Mouse (Mus musculus) testis, postnatal 14 days (tissue): ENCODE results near the gene Trim42.
A peak's percentile ranks its signal among the peaks of the same experiment; 100 is the strongest.

Source experiments
- DNase-seq: peaks from one replicate; pipeline ENCODE4 v3.0.0; 2021; ENCODE audit warnings: low spot score

The Trim42 gene

DNA sequence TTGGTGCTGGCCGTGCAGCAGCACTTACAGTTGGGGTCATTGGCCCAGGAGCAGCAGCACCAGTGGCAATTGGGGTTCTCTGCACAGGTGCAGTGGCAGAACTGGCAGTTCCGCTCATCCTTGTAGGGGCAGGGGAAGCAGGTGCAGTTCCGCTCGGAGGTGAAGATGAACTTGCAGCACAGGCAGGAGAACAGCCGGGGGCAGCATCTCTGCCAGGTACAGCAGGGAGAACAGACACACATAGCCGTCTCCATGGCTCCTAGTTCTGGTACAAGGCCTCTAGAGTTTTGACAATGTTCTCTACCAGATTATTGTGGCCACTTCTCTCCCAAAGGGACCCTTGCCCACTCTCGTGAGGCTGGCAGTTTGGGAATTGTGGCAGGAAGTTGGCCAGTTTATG is at the start of gene Trim42:
Gene Trim42 (minus strand): TSS at position 368 of the 400 bp plus-strand sequence.
- DNase-seq: no peak

DNA sequence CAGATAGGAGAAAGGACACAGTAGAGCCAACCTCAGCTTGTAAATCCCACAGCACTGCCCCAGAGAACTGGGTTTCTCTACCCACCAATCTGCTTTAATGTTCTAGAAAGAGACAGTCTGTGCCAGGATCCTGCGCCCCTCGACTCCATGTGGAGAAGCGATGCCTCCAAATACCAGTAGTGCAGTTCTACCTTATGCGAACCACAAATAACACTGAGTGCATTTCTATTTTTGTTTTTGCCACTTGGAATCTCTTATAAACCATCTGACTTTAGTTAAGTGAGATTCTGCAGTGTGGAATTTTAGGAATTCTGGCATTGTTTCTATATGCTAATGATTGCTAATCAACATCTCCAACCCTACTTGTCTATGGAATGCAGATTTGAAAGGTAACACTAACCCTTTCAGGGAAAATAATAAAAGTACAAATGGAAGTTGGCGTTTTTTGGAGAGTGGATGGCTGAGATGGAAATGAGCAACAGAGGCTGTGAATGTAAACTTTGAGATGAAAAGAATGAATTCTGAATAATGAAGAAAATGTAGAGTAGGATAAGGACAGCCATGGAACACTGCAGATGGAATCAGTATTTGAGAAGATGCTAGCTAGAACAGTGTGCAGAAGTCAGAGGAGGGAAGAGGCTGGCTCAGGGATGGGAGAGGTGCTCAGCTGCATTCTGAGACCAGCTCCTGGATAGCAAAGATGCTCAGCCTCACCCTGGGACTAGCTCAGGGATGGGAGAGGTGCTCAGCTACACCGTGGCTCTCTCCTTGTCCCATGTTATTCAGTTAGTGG is 45.3 kb upstream of the Trim42 start:
- no peak for DNase-seq

DNA sequence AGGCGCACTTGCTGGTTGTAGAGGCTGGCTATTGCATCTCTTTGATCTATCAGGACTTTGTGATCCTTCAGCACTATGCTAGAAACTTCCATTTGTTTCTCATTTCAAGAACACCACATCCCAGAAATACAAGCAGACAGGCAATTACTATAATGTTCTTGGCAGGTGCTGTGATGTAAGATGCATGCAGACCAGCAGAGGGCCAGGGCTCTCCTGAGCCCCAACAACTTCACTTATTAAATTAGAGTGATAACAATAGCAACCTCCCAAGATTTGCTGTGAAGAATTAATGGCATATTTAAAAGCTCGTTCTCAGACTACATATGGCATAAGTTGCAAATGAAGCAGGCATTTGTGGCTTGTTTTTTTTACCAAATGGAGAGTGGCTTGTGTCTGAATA is 38.4 kb upstream of the Trim42 start:
- DNase-seq: no peak

DNA sequence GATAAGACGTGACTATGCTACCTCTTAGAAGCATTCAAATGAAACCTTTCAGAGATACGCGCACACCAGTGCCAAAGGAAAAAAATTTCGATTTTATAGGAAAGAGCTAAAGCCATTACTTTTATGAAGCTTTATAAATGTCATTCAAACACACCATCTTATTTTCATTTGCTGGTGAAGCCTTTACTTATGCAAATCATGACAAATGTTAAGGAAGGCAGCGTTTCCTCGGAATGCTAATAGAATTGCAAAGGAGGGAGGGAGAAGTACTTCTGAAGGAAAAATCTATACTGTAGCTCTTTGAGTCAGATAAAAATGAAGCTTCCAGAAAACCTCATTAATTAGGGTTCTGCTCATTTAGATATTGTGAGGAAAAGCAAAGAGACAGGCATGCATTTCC is 13.3 kb downstream of the Trim42 start:
- DNase-seq: no peak

DNA sequence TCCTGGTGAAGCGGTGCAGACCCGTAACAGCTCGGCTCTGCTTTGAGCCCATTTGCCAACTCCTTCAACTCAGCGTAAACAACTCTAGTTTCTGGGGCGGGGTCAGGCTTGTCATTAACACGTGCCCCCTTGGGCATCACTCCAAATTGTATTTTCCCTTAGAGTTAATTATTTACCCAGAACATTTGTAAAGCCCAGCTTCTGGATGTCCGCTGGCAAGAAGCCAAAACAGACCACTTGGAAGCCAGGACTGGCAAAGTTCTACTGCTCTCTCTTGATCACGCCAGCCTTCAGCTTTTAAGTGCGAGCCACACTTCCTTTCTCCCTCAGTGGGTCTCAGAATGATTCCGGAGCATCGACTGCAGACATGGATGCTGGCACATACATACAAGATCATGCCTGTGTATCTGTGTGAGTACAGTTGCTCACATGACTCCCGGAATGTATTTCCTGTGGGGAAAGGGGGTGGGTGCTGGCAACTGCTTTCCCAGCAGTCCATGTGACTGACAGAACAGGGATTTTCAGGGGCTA is 24.9 kb downstream of the Trim42 start:
- DNase-seq: peak; percentile 2

DNA sequence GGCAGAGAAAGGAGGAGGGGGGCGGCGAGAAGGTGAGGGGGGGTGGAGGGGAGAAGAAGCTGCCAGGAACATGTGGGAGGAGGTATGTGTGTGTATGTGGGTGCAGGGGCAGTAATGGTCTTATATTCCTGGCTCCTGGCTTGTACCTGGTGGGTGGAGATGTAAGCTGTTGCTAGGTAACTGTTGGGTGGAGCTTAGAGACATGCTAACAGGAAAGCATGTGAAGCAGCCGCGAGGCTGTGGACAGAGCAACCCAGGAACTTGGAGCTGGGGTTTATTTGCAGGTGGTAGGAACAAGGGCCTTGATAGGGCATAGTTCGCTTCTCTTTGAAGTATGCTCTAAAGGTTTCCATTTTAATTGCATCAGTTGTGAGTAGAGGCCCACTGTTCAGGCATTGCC is 28.0 kb downstream of the Trim42 start:
- no peak for DNase-seq

DNA sequence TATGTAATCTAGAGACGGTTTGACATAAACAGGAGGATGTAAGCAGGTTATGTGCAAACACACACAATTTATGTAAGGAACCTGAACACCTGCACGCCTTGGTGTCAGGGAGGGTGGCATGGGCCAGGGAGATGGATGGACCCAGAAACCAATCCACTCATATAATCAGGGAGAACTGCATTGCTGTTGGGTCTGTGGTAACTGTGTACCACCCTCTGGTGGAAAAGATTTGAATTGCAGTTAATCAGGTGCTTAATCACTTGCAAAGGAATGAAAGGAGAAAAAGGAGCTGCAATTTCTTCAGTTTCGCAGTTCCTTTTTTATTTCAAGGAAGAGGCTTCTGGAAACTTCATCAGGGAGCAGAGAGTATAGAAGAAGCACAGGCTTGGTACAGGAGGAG is 46.9 kb downstream of the Trim42 start:
- peak; percentile 3 for DNase-seq

DNA sequence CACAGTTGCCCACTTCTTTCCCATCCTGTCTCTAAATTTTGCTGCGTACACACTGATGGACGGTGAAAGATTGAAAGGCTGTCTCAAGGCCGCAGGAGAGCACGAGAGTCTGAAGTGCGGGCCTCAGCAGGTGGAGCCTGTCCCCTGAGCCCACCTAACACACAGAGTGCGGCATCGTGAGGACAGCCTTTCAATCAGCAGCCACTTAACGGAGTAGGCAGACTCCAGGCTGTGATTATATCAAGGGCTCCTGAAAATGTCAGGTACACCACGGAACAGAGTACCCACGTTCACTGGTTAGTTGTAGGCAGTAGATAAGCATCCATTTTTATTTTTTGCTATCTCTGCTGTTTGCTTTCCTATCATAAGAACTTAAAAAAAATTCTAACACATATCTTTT is 47.6 kb downstream of the Trim42 start:
- DNase-seq: peak; percentile 2

DNA sequence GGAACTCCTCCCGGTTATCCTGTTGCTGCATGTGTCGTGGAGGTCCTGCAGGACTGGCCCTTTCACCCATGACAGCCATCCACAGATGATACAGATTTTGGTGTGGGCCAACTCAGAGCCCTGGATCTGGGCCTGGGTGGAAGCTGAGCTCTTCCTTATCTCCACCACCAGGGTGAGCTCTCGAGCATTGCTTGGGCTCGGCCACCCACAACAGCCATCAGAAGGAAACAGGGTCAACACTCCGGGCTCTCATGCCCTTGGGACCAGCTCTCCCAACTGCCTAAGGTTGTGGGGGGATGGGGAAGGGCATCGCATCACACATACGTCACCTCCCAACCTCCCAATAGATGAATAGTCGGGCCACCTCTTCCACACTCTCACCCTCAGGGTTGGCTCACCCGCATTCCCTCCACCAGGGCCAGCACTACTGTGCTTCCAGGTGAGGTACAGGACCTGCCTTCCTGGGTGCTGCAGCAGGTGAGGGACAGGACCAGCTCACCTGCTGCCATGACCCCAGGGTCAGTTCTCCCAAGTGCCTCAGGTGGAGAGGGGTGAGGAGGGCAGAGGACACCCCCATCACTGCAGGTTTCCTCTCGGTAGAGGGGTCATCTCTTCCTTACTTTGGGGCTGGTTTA is 54.2 kb downstream of the Trim42 start:
- DNase-seq: peak; percentile 3

DNA sequence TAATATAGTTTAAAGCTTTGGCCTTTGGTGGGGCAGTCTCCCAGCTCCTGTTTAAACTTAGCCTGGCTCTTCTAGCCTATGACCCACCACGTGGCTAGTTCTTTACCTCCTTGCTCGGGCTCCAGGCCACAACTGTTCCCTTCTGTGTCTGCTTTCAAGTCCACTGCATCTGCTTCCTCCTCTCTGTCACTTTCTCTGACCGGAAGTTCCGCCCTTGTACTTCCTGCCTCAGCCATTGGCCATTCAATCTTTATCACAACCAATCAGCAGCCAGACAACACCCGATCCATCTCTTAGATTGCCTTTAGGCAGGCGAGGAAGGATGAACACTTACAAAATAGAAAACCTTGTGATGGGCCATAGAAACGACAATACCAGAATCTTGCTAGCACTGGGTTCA is 58.1 kb downstream of the Trim42 start:
- no peak for DNase-seq

DNA sequence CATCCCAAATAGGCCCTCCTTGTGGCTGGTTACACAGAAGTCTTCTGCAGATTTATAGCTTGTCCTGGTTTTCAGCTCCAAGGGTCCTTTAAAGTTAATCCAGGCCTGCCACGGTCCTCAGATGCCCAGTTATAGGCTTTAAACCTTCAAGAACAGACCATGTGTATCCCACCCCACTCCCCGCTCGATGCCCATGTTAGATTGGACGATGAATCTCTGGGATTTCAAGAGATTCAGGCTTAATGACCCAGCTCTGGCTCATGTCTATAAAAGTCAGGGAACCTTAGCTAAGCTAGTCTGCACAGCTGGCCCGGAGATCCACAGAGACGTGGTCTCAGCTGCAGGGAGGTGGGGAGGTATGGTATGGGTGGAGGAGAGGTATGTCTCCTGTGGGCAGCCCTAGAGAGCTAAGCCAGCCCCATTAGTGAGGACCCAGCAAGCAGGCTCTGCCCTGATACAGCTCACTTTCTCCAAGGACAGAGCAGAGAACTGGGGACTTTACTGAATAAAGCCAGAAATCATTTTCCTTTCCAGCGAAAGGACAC is 60.2 kb downstream of the Trim42 start:
- no peak for DNase-seq

DNA sequence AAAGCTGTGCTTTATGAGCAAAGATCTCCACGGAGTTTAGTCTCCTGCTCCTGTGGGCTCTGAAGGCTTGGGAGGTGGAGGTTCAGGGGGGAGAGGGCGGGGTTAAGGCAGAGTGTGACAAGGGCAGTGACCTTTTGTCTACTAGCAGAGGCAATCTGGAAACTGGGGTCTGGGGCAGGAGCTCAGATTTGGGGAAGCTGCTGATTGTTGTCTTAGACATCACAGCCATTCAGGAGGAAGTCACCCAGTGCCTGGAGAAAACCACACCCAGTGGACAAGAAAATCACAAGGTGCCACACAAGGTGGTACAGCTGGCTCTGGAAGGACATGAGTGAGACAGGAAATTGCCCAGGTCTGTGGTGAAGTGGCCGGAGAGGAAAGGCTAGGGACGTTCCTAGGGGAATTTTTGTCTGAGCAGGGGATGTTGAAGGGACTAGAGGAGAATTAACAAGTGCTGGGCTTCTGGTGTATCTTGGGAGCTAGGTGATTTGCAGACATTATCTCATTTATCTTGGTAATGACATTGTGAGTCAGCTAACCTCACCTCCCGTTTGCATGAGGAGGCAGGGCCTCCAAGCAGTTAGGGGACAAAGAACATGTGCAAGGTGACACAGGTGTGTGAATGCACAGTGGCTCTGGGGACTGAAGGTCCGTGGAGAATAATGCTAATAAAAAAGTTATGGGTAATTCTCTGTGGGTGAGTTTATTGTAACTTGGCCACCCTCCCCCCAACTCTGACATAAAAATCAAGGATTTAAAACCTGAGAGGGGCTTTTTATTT is 61.9 kb downstream of the Trim42 start:
- no peak for DNase-seq
